Mouse (Mus musculus) thymus, adult 2 months (tissue): ENCODE data around the gene Casp7.

Source experiments
- CTCF ChIP-seq: fragments of 200-500 bp; IDR thresholded peaks from 2 replicates; pipeline ENCODE4 v1.5.1; 2012; ENCODE audit warnings: mild to moderate bottlenecking, control low read depth, low read length, moderate library complexity, borderline replicate concordance; ENCODE audit not compliant: control insufficient read depth, poor library complexity, insufficient read depth; ENCODE audit errors: extremely low read depth
- POLR2A ChIP-seq: fragments of 200-500 bp; IDR thresholded peaks from 2 replicates; pipeline ENCODE4 v1.6.1; 2012; ENCODE audit warnings: mild to moderate bottlenecking, low read length, control low read depth, moderate library complexity; ENCODE audit not compliant: control insufficient read depth, poor library complexity, insufficient read depth; ENCODE audit errors: extremely low read depth

- TF ChIP-seq POLR2A (no peak), CTCF (no peak)
These were observed 35.8 kb downstream of the Casp7 start for GRCm38 (mm10) chr19:56432706-56433105.
